Comparison of ENCODE assay signal across 9 mouse cellular contexts in genomic region chr11:116554171-116554878, GRCm38 (mm10). TPM values are rescaled to one million over a fixed set of nuclear protein-coding genes. Genes with fewer than 3 reads are reported as not detected.
DNase-seq lines count a peak whose midpoint lies in the region; ATAC-seq lines count a peak whose summit lies in the region.
"Had no signal": no experiment of that assay in that cellular context is flagged by ENCODE, and none has a peak within 500 bp of the region (broad histone marks: within the 10 kb centered on the region; RNA-seq: fewer than 3 reads in every experiment).

No protein-coding gene starts in this region.

- peaks cover 33% of the 10 kb centered on the region for H3K4me1 ChIP-seq in intestine, embryonic 14.5 days (replicated peaks; ENCODE audit: control insufficient read depth, insufficient read depth, low read length)
- H3K4me1 ChIP-seq in intestine, embryonic 16.5 days (ENCODE audit: control insufficient read depth, insufficient read depth, low read length): peaks cover 23% of the 10 kb centered on the region
- H3K4me1 ChIP-seq in embryonic facial prominence, embryonic 10.5 days: peaks cover 68% of the 10 kb centered on the region
- peaks cover 19% of the 10 kb centered on the region for H3K4me1 ChIP-seq in midbrain, embryonic 14.5 days (ENCODE audit: control insufficient read depth, insufficient read depth, low read length)

- no peaks in the 10 kb centered on the region for H3K9me3 ChIP-seq in intestine, embryonic 14.5 days (ENCODE audit: control insufficient read depth, low read length)
- H3K9me3 ChIP-seq in intestine, embryonic 16.5 days (ENCODE audit: control insufficient read depth, low read length): no peaks in the 10 kb centered on the region
- no peaks in the 10 kb centered on the region for H3K9me3 ChIP-seq in embryonic facial prominence, embryonic 10.5 days
- no peaks in the 10 kb centered on the region for H3K9me3 ChIP-seq in midbrain, embryonic 14.5 days (ENCODE audit: control insufficient read depth, low read length)
- H3K9me3 ChIP-seq: embryonic facial prominence, embryonic 13.5 days had no signal

- H3K27ac ChIP-seq in intestine, embryonic 14.5 days (ENCODE audit: low read depth): no peak overlapping the region
- no peak overlapping the region for H3K27ac ChIP-seq in intestine, embryonic 16.5 days (ENCODE audit: low read length)
- no peak overlapping the region for H3K27ac ChIP-seq in embryonic facial prominence, embryonic 10.5 days (replicated peaks)
- H3K27ac ChIP-seq in midbrain, embryonic 14.5 days (replicated peaks; ENCODE audit: low read depth, low read length): peak overlapping the region; percentile 74
- H3K27ac ChIP-seq: embryonic facial prominence, embryonic 13.5 days had no signal

- no peak overlapping the region for H3K9ac ChIP-seq in intestine, embryonic 14.5 days (ENCODE audit: low read length)
- H3K9ac ChIP-seq in intestine, embryonic 16.5 days (ENCODE audit: low read depth, low read length): no peak overlapping the region
- H3K9ac ChIP-seq in midbrain, embryonic 14.5 days (replicated peaks; ENCODE audit: low read length): no peak overlapping the region
- H3K9ac ChIP-seq: embryonic facial prominence, embryonic 13.5 days had no signal

- no peaks in the 10 kb centered on the region for H3K27me3 ChIP-seq in intestine, embryonic 14.5 days (replicated peaks; ENCODE audit: control insufficient read depth, insufficient read depth, low read length)
- H3K27me3 ChIP-seq in intestine, embryonic 16.5 days (replicated peaks; ENCODE audit: control insufficient read depth, insufficient read depth, low read length): no peaks in the 10 kb centered on the region
- H3K27me3 ChIP-seq in embryonic facial prominence, embryonic 10.5 days (replicated peaks; ENCODE audit: low read depth, poor library complexity, severe bottlenecking): no peaks in the 10 kb centered on the region
- no peaks in the 10 kb centered on the region for H3K27me3 ChIP-seq in midbrain, embryonic 14.5 days (ENCODE audit: control insufficient read depth, insufficient read depth, low read length)
- H3K27me3 ChIP-seq: embryonic facial prominence, embryonic 13.5 days had no signal

- DNase-seq in intestine, embryonic 14.5 days (ENCODE audit: low spot score): peak; percentile 68
- DNase-seq in Muller cell, postnatal 12 days (ENCODE audit: inconsistent ontology term): peak; percentile 37
- DNase-seq in embryonic facial prominence, embryonic 10.5 days (ENCODE audit: low spot score): peak; percentile 53
- peak; percentile 49 to 58 for DNase-seq in kidney, postnatal 36 days
- peak; percentile 90 for DNase-seq in midbrain, embryonic 14.5 days
- no peak for DNase-seq in urinary bladder, postnatal 10 days (ENCODE audit: low spot score)
- DNase-seq in left cerebral cortex, adult 11 months (ENCODE audit: low spot score): no peak

- no peak overlapping the region for H3K4me2 ChIP-seq in intestine, embryonic 14.5 days (ENCODE audit: low read length)
- H3K4me2 ChIP-seq in intestine, embryonic 16.5 days (ENCODE audit: low read depth, low read length): no peak overlapping the region
- H3K4me2 ChIP-seq in midbrain, embryonic 14.5 days (ENCODE audit: low read length): peak overlapping the region; percentile 14; the same call in 1 of the 2 replicates
- H3K4me2 ChIP-seq: embryonic facial prominence, embryonic 13.5 days had no signal

- no peak overlapping the region for H3K4me3 ChIP-seq in intestine, embryonic 14.5 days (ENCODE audit: low read depth, low read length)
- no peak overlapping the region for H3K4me3 ChIP-seq in intestine, embryonic 16.5 days (ENCODE audit: low read length)
- H3K4me3 ChIP-seq in embryonic facial prominence, embryonic 10.5 days: no peak overlapping the region
- no peak overlapping the region for H3K4me3 ChIP-seq in midbrain, embryonic 14.5 days (replicated peaks; ENCODE audit: low read depth, low read length)
- H3K4me3 ChIP-seq: embryonic facial prominence, embryonic 13.5 days had no signal

- H3K36me3 ChIP-seq in intestine, embryonic 14.5 days (ENCODE audit: control insufficient read depth, insufficient read depth, low read length): no peaks in the 10 kb centered on the region
- no peaks in the 10 kb centered on the region for H3K36me3 ChIP-seq in intestine, embryonic 16.5 days (ENCODE audit: control insufficient read depth, insufficient read depth, low read length)
- H3K36me3 ChIP-seq in embryonic facial prominence, embryonic 10.5 days (replicated peaks): peaks cover 14% of the 10 kb centered on the region
- H3K36me3 ChIP-seq in midbrain, embryonic 14.5 days (ENCODE audit: control insufficient read depth, insufficient read depth, low read length): no peaks in the 10 kb centered on the region
- H3K36me3 ChIP-seq: embryonic facial prominence, embryonic 13.5 days had no signal

- WGBS in intestine, embryonic 14.5 days: 31% methylated on average over 12 of the region's 12 CpGs
- WGBS in intestine, embryonic 16.5 days: 28% methylated on average over 12 of the region's 12 CpGs
- 54% methylated on average over 12 of the region's 12 CpGs for WGBS in embryonic facial prominence, embryonic 10.5 days
- WGBS in midbrain, embryonic 14.5 days: 30% methylated on average over 12 of the region's 12 CpGs

- no peak for ATAC-seq in intestine, embryonic 14.5 days (replicated peaks; ENCODE audit: low FRiP score, low TSS enrichment, low read depth)
- ATAC-seq in intestine, embryonic 16.5 days: no peak
- no peak for ATAC-seq in midbrain, embryonic 14.5 days (ENCODE audit: low FRiP score, low TSS enrichment)

RNA-seq across cellular contexts. Expression of gene Sphk1, which starts 23.6 kb away (rescaled TPM):
- 2.1 and 4.5 TPM in 2 replicates for polyA plus RNA-seq in intestine, embryonic 14.5 days (2014; fragmentation: Nextera tagmentation; extraction: Ambion mirVana)
- polyA plus RNA-seq in intestine, embryonic 16.5 days (2015; fragmentation: Nextera tagmentation; extraction: Ambion mirVana): 3.9 and 5.2 TPM in 2 replicates
- polyA plus RNA-seq in embryonic facial prominence, embryonic 10.5 days (2016; fragmentation: Nextera tagmentation; extraction: Ambion mirVana): 5.9 and 6.5 TPM in 2 replicates
- polyA plus RNA-seq in midbrain, embryonic 14.5 days (2014; fragmentation: Nextera tagmentation; extraction: Ambion mirVana): 5.4 and 6.0 TPM in 2 replicates

RNA-seq across cellular contexts. Expression of gene Ube2o, which starts 26.9 kb away (rescaled TPM):
- polyA plus RNA-seq in intestine, embryonic 14.5 days (2014; fragmentation: Nextera tagmentation; extraction: Ambion mirVana): 9.7 and 9.8 TPM in 2 replicates
- 3.1 and 3.7 TPM in 2 replicates for polyA plus RNA-seq in intestine, embryonic 16.5 days (2015; fragmentation: Nextera tagmentation; extraction: Ambion mirVana)
- polyA plus RNA-seq in embryonic facial prominence, embryonic 10.5 days (2016; fragmentation: Nextera tagmentation; extraction: Ambion mirVana): 12.0 and 12.4 TPM in 2 replicates
- 26.1 and 26.9 TPM in 2 replicates for polyA plus RNA-seq in midbrain, embryonic 14.5 days (2014; fragmentation: Nextera tagmentation; extraction: Ambion mirVana)

RNA-seq across cellular contexts. Expression of gene Aanat, which starts 31.9 kb away (rescaled TPM):
- polyA plus RNA-seq in intestine, embryonic 14.5 days (2014; fragmentation: Nextera tagmentation; extraction: Ambion mirVana): not detected in 2 replicates
- not detected in 2 replicates for polyA plus RNA-seq in intestine, embryonic 16.5 days (2015; fragmentation: Nextera tagmentation; extraction: Ambion mirVana)
- not detected in 2 replicates for polyA plus RNA-seq in embryonic facial prominence, embryonic 10.5 days (2016; fragmentation: Nextera tagmentation; extraction: Ambion mirVana)
- polyA plus RNA-seq in midbrain, embryonic 14.5 days (2014; fragmentation: Nextera tagmentation; extraction: Ambion mirVana): 0.49 and 0.70 TPM in 2 replicates
- polyA plus RNA-seq: embryonic facial prominence, embryonic 13.5 days had no signal

Comparison
In these comparisons a context has a peak if more than half of its experiments do, and no peak if none do; other contexts are left out.
1. DNase-seq: peak in intestine, embryonic 14.5 days (single experiment), Muller cell, postnatal 12 days (single experiment), embryonic facial prominence, embryonic 10.5 days (single experiment), kidney, postnatal 36 days (2 of 2) and midbrain, embryonic 14.5 days (single experiment); none in urinary bladder, postnatal 10 days (single experiment) and left cerebral cortex, adult 11 months (single experiment).